Mouse (Mus musculus): ENCODE results near the gene Asf1b. TPM values are rescaled to one million over a fixed set of nuclear protein-coding genes. Genes with fewer than 3 reads are reported as not detected.

The Asf1b gene
- polyA plus RNA-seq, 1 experiment from 2014 or later, result 5.1 TPM

GRCm38 (mm10) chr8:83971661-83972060 lies 16.4 kb downstream of the Asf1b start:
- H3K27ac ChIP-seq (ENCODE audit: low read depth, low read length), result no peak overlapping the region; the same call in 1 of the 2 replicates
- H3K36me3 ChIP-seq (ENCODE audit: control insufficient read depth, insufficient read depth, low read length), result no peaks in the 10 kb centered on the region
- H3K27me3 ChIP-seq (ENCODE audit: control insufficient read depth, insufficient read depth, low read length), result no peaks in the 10 kb centered on the region
- peak overlapping the region; percentile 64 for H3K4me2 ChIP-seq (ENCODE audit: low read depth, low read length)
- H3K4me1 ChIP-seq (ENCODE audit: control insufficient read depth, insufficient read depth, low read length), result peaks cover 17% of the 10 kb centered on the region
- 79% methylated on average over 6 of the region's 6 CpGs for WGBS
- peak overlapping the region; percentile 88; the same call in 1 of the 2 replicates for H3K4me3 ChIP-seq (ENCODE audit: low read depth, low read length)
- no peak for ATAC-seq (ENCODE audit: low read depth)
- H3K9me3 ChIP-seq (ENCODE audit: control insufficient read depth, low read length), result no peaks in the 10 kb centered on the region
- H3K9ac ChIP-seq (replicated peaks; ENCODE audit: low read depth, low read length), result peak overlapping the region; percentile 58; the same call in 1 of the 2 replicates

GRCm38 (mm10) chr8:83972150-83973120 lies 17.1 kb downstream of the Asf1b start, which contains the start of gene Prkaca:
TSS of gene Prkaca (plus strand) at chr8:83972993.
- Histone ChIP-seq H3K9me3 (ENCODE audit: control insufficient read depth, low read length) (no peaks in the 10 kb centered on the region), H3K4me1 (ENCODE audit: control insufficient read depth, insufficient read depth, low read length) (peaks cover 17% of the 10 kb centered on the region), H3K27ac (ENCODE audit: low read depth, low read length) (peak within 1 kb of the TSS; percentile 78), H3K9ac (replicated peaks; ENCODE audit: low read depth, low read length) (peak within 1 kb of the TSS; percentile 94), H3K4me3 (ENCODE audit: low read depth, low read length) (peak within 1 kb of the TSS; percentile 88), H3K4me2 (ENCODE audit: low read depth, low read length) (peak within 1 kb of the TSS; percentile 93), H3K27me3 (ENCODE audit: control insufficient read depth, insufficient read depth, low read length) (no peaks in the 10 kb centered on the region), H3K36me3 (ENCODE audit: control insufficient read depth, insufficient read depth, low read length) (no peaks in the 10 kb centered on the region)
- peak; percentile 99 for ATAC-seq (ENCODE audit: low read depth)
- WGBS, result under 1% methylated on average over 82 of the region's 94 CpGs

- Histone ChIP-seq H3K4me1 (ENCODE audit: control insufficient read depth, insufficient read depth, low read length) (peaks cover 17% of the 10 kb centered on the region), H3K4me3 (ENCODE audit: low read depth, low read length) (peak overlapping the region; percentile 88), H3K36me3 (ENCODE audit: control insufficient read depth, insufficient read depth, low read length) (no peaks in the 10 kb centered on the region), H3K9ac (replicated peaks; ENCODE audit: low read depth, low read length) (peak overlapping the region; percentile 94), H3K4me2 (ENCODE audit: low read depth, low read length) (peak overlapping the region; percentile 93), H3K9me3 (ENCODE audit: control insufficient read depth, low read length) (no peaks in the 10 kb centered on the region), H3K27me3 (ENCODE audit: control insufficient read depth, insufficient read depth, low read length) (no peaks in the 10 kb centered on the region), H3K27ac (ENCODE audit: low read depth, low read length) (peak overlapping the region; percentile 71)
- peak; percentile 42; the same call in 1 of the 2 replicates for ATAC-seq (ENCODE audit: low read depth)
- 2% methylated on average over 36 of the region's 37 CpGs for WGBS
These were observed 18.1 kb downstream of the Asf1b start for GRCm38 (mm10) chr8:83973161-83974031.

- ATAC-seq (ENCODE audit: low read depth), result no peak
- no peaks in the 10 kb centered on the region for H3K27me3 ChIP-seq (ENCODE audit: control insufficient read depth, insufficient read depth, low read length)
- no peaks in the 10 kb centered on the region for H3K9me3 ChIP-seq (ENCODE audit: control insufficient read depth, low read length)
- H3K4me1 ChIP-seq (ENCODE audit: control insufficient read depth, insufficient read depth, low read length), result peaks cover 17% of the 10 kb centered on the region
- WGBS, result 88% methylated on average over 4 of the region's 4 CpGs
- H3K9ac ChIP-seq (replicated peaks; ENCODE audit: low read depth, low read length), result no peak overlapping the region
- H3K4me2 ChIP-seq (ENCODE audit: low read depth, low read length), result no peak overlapping the region
- H3K36me3 ChIP-seq (ENCODE audit: control insufficient read depth, insufficient read depth, low read length), result no peaks in the 10 kb centered on the region
- H3K27ac ChIP-seq (ENCODE audit: low read depth, low read length), result no peak overlapping the region
- no peak overlapping the region for H3K4me3 ChIP-seq (ENCODE audit: low read depth, low read length)
These were observed 19.2 kb downstream of the Asf1b start for GRCm38 (mm10) chr8:83974521-83974920.

- Histone ChIP-seq H3K9ac (replicated peaks; ENCODE audit: low read depth, low read length) (no peak overlapping the region), H3K4me3 (ENCODE audit: low read depth, low read length) (no peak overlapping the region), H3K27me3 (ENCODE audit: control insufficient read depth, insufficient read depth, low read length) (no peaks in the 10 kb centered on the region), H3K4me2 (ENCODE audit: low read depth, low read length) (no peak overlapping the region), H3K4me1 (ENCODE audit: control insufficient read depth, insufficient read depth, low read length) (peaks cover 17% of the 10 kb centered on the region), H3K9me3 (ENCODE audit: control insufficient read depth, low read length) (no peaks in the 10 kb centered on the region), H3K27ac (ENCODE audit: low read depth, low read length) (no peak overlapping the region), H3K36me3 (ENCODE audit: control insufficient read depth, insufficient read depth, low read length) (peaks cover 5% of the 10 kb centered on the region; the same call in 1 of the 2 replicates)
- 84% methylated on average over 4 of the region's 4 CpGs for WGBS
- ATAC-seq (ENCODE audit: low read depth), result no peak
These were observed 20.9 kb downstream of the Asf1b start for GRCm38 (mm10) chr8:83976101-83976630.

GRCm38 (mm10) chr8:83976779-83977350 lies 21.6 kb downstream of the Asf1b start:
- H3K27me3 ChIP-seq (ENCODE audit: control insufficient read depth, insufficient read depth, low read length), result no peaks in the 10 kb centered on the region
- H3K4me2 ChIP-seq (ENCODE audit: low read depth, low read length), result no peak overlapping the region
- ATAC-seq (ENCODE audit: low read depth), result no peak
- no peak overlapping the region for H3K9ac ChIP-seq (replicated peaks; ENCODE audit: low read depth, low read length)
- 89% methylated on average over 5 of the region's 5 CpGs for WGBS
- peaks cover 8% of the 10 kb centered on the region; the same call in 1 of the 2 replicates for H3K36me3 ChIP-seq (ENCODE audit: control insufficient read depth, insufficient read depth, low read length)
- H3K27ac ChIP-seq (ENCODE audit: low read depth, low read length), result no peak overlapping the region
- peaks cover 14% of the 10 kb centered on the region for H3K4me1 ChIP-seq (ENCODE audit: control insufficient read depth, insufficient read depth, low read length)
- no peak overlapping the region for H3K4me3 ChIP-seq (ENCODE audit: low read depth, low read length)
- no peaks in the 10 kb centered on the region for H3K9me3 ChIP-seq (ENCODE audit: control insufficient read depth, low read length)

- H3K27ac ChIP-seq (ENCODE audit: low read depth, low read length), result no peak overlapping the region
- H3K27me3 ChIP-seq (ENCODE audit: control insufficient read depth, insufficient read depth, low read length), result no peaks in the 10 kb centered on the region
- H3K4me1 ChIP-seq (ENCODE audit: control insufficient read depth, insufficient read depth, low read length), result peaks cover 12% of the 10 kb centered on the region
- H3K4me2 ChIP-seq (ENCODE audit: low read depth, low read length), result no peak overlapping the region
- peaks cover 15% of the 10 kb centered on the region for H3K36me3 ChIP-seq (ENCODE audit: control insufficient read depth, insufficient read depth, low read length)
- ATAC-seq (ENCODE audit: low read depth), result no peak
- no peak overlapping the region for H3K9ac ChIP-seq (replicated peaks; ENCODE audit: low read depth, low read length)
- no peak overlapping the region for H3K4me3 ChIP-seq (ENCODE audit: low read depth, low read length)
- 71% methylated on average over 6 of the region's 6 CpGs for WGBS
- H3K9me3 ChIP-seq (ENCODE audit: control insufficient read depth, low read length), result no peaks in the 10 kb centered on the region
These were observed 22.3 kb downstream of the Asf1b start for GRCm38 (mm10) chr8:83977646-83978045.

GRCm38 (mm10) chr8:83978200-83978599 lies 22.9 kb downstream of the Asf1b start:
- Histone ChIP-seq H3K9me3 (ENCODE audit: control insufficient read depth, low read length) (no peaks in the 10 kb centered on the region), H3K27me3 (ENCODE audit: control insufficient read depth, insufficient read depth, low read length) (no peaks in the 10 kb centered on the region), H3K4me2 (ENCODE audit: low read depth, low read length) (no peak overlapping the region), H3K4me1 (ENCODE audit: control insufficient read depth, insufficient read depth, low read length) (peaks cover 12% of the 10 kb centered on the region), H3K4me3 (ENCODE audit: low read depth, low read length) (no peak overlapping the region), H3K27ac (ENCODE audit: low read depth, low read length) (no peak overlapping the region), H3K36me3 (ENCODE audit: control insufficient read depth, insufficient read depth, low read length) (peaks cover 19% of the 10 kb centered on the region), H3K9ac (replicated peaks; ENCODE audit: low read depth, low read length) (no peak overlapping the region)
- 76% methylated on average over 9 of the region's 9 CpGs for WGBS
- no peak for ATAC-seq (ENCODE audit: low read depth)

All from neural tube, embryonic 14.5 days (tissue).